Comparison of ENCODE assay signal across 8 mouse cellular contexts in genomic region chr13:53178594-53178993, GRCm38 (mm10).
A peak's percentile ranks its signal among the peaks of the same experiment; 100 is the strongest.
DNase-seq lines count a peak whose midpoint lies in the region; ATAC-seq and TF ChIP-seq lines count a peak whose summit lies in the region.

No protein-coding gene starts in this region.

- no peak overlapping the region for H3K27ac ChIP-seq in layer of hippocampus, adult 2 months
- peak overlapping the region; percentile 9; the same call in 1 of the 2 replicates for H3K27ac ChIP-seq in embryonic fibroblast, embryonic 13.5 days (ENCODE audit: insufficient read depth, low read length)
- peak overlapping the region; percentile 39 for H3K27ac ChIP-seq in midbrain, embryonic 15.5 days

- no peak for TF ChIP-seq POLR2A in embryonic fibroblast, embryonic 13.5 days (IDR thresholded peaks at IDR 0.05; ENCODE audit: low read depth, low read length)

- 4% methylated on average over 13 of the region's 13 CpGs for WGBS in midbrain, embryonic 15.5 days

- 0 out of 2 replicates have a peak, but pooled peaks have one; percentile 22 for ATAC-seq in midbrain, embryonic 15.5 days (replicated peaks)
- ATAC-seq in granulocyte monocyte progenitor cell, adult 5-6 weeks (replicated peaks; ENCODE audit: poor library complexity, severe bottlenecking): no peak

- no peak overlapping the region for H3K9ac ChIP-seq in midbrain, embryonic 15.5 days

- H3K4me1 ChIP-seq in embryonic fibroblast, embryonic 13.5 days (ENCODE audit: control insufficient read depth, insufficient read depth, low read length): 0 out of 2 replicates have a peak, but pooled peaks cover 14% of the 10 kb centered on the region
- H3K4me1 ChIP-seq in midbrain, embryonic 15.5 days: peaks cover 21% of the 10 kb centered on the region

- DNase-seq in layer of hippocampus, adult 2 months (ENCODE audit: low spot score in 2 of 2): no peak
- no peak for DNase-seq in layer of hippocampus, adult 11-12 months (ENCODE audit: low spot score)
- peak; percentile 38 to 42 for DNase-seq in kidney, adult 8-10 months
- DNase-seq in left cerebral cortex, postnatal 14 days (ENCODE audit: low spot score in 2 of 2): no peak
- no peak for DNase-seq in thymus, adult 18-20 months

- no peaks in the 10 kb centered on the region for H3K36me3 ChIP-seq in midbrain, embryonic 15.5 days (replicated peaks)

- H3K4me2 ChIP-seq in midbrain, embryonic 15.5 days: peak overlapping the region; percentile 2; the same call in 1 of the 2 replicates

- TF ChIP-seq CTCF in layer of hippocampus, adult 2 months (conservative IDR thresholded peaks at IDR 0.05): no peak
- no peak for TF ChIP-seq CTCF in embryonic fibroblast, embryonic 13.5 days (IDR thresholded peaks at IDR 0.05; ENCODE audit: borderline replicate concordance, insufficient read depth, low read length)

- H3K27me3 ChIP-seq in midbrain, embryonic 15.5 days (replicated peaks): no peaks in the 10 kb centered on the region

- intact Hi-C loops in left cerebral cortex, postnatal 14 days (cut with DNase I): no loop called here

- H3K4me3 ChIP-seq in layer of hippocampus, adult 2 months: peak overlapping the region; percentile 8; the same call in 1 of the 2 replicates
- no peak overlapping the region for H3K4me3 ChIP-seq in embryonic fibroblast, embryonic 13.5 days (ENCODE audit: insufficient read depth, low read length)
- H3K4me3 ChIP-seq in midbrain, embryonic 15.5 days: no peak overlapping the region

- H3K9me3 ChIP-seq in midbrain, embryonic 15.5 days: no peaks in the 10 kb centered on the region

Comparison
In these comparisons a context has a peak if more than half of its experiments do, and no peak if none do; other contexts are left out.
1. DNase-seq: peak in kidney, adult 8-10 months (2 of 2); none in layer of hippocampus, adult 2 months (0 of 2), layer of hippocampus, adult 11-12 months (single experiment), left cerebral cortex, postnatal 14 days (0 of 2) and thymus, adult 18-20 months (0 of 2).